Mouse (Mus musculus) heart, embryonic 15.5 days (tissue): ENCODE data around the gene Nmt1. TPM values are rescaled to one million over a fixed set of nuclear protein-coding genes. Genes with fewer than 3 reads are reported as not detected.

Source experiments
- ATAC-seq: fragments of 200-750 bp; cut with Nextera tagmentation; replicated peaks from 2 replicates; pipeline ENCODE4 v1.8.0; 2017; ENCODE audit warnings: low read depth, moderate TSS enrichment; ENCODE audit not compliant: insufficient number of reproducible peaks, insufficient read depth, low FRiP score
- H3K27ac ChIP-seq: fragments of 300-500 bp; sonication (generic); 2 replicates; pipeline ENCODE4 v1.5.1; 2015; ENCODE audit warnings: mild to moderate bottlenecking, inconsistent platforms
- H3K27me3 ChIP-seq: fragments of 300-500 bp; sonication (generic); 2 replicates; pipeline ENCODE4 v1.6.1; 2015; ENCODE audit warnings: inconsistent platforms
- H3K36me3 ChIP-seq: fragments of 300-500 bp; sonication (generic); 2 replicates; pipeline ENCODE4 v1.6.1; 2015; ENCODE audit warnings: mild to moderate bottlenecking, inconsistent platforms
- H3K4me1 ChIP-seq: fragments of 300-500 bp; sonication (generic); replicated peaks from 2 replicates; pipeline ENCODE4 v1.6.1; 2015; ENCODE audit warnings: inconsistent platforms
- H3K4me2 ChIP-seq: fragments of 300-500 bp; sonication (generic); 2 replicates; pipeline ENCODE4 v1.6.1; 2015; ENCODE audit warnings: inconsistent platforms, mild to moderate bottlenecking, moderate library complexity
- H3K4me3 ChIP-seq: fragments of 300-500 bp; sonication (generic); 2 replicates; pipeline ENCODE4 v1.5.1; 2015; ENCODE audit warnings: mild to moderate bottlenecking, inconsistent platforms
- H3K9ac ChIP-seq: fragments of 300-500 bp; sonication (generic); 2 replicates; pipeline ENCODE4 v1.6.1; 2015; ENCODE audit warnings: mild to moderate bottlenecking, inconsistent platforms
- H3K9me3 ChIP-seq: fragments of 300-500 bp; sonication (generic); replicated peaks from 2 replicates; pipeline ENCODE4 v1.6.1; 2016; ENCODE audit warnings: inconsistent platforms
- WGBS: fragments of 180-500 bp; shearing (Covaris S2); methylation state at CpG from one replicate; pipeline ENCODE4 v1.1.7; 2015; ENCODE audit warnings: mixed read lengths; 5-methylcytosine and 5-hydroxymethylcytosine counted together
- polyA plus RNA-seq: library from polyadenylated mRNA; unstranded; fragments of >200 nt; fragmentation: Nextera tagmentation; extraction: Ambion mirVana; gene quantifications from 2 replicates; pipeline ENCODE4 v1.2.1, GENCODE M21; 2015

Gene Nmt1
- polyA plus RNA-seq, 1 experiment from 2014 or later: 47.8 TPM

DNA sequence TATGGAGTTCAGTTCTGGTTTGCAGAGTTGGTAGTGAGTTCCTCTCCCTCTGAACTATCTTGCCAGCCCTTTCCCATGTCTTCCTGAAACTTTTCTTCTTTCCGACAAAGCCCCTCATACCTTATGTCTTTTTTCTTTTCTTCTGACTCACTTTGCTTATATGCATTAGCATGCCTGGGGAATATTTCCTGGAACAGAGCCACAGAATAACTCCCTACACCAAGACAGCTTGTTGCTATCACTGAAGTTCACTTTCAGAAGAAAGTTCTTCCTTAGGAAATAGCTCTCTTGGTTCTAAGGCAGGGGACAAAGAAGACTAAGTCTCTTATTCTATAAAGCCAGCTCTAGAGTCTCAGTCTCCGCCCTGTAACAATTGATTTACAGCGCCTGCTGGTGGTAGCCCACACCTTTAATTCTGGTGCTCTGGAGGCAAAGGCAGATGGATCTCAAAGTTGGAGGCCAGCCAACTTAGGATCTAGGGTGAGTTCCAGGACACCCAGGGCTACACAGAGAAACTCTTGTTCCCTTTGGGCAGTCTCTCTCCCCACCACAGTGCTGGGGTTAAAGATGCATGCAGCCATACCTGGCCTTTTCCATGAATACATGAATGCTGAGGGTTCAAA is 7.2 kb upstream of the Nmt1 start:
- 60% methylated on average over 3 of the region's 3 CpGs for WGBS
- Histone ChIP-seq H3K27me3 (no peaks in the 10 kb centered on the region), H3K4me1 (peaks cover 9% of the 10 kb centered on the region), H3K4me3 (no peak overlapping the region), H3K9me3 (no peaks in the 10 kb centered on the region), H3K27ac (no peak overlapping the region), H3K36me3 (peaks cover 14% of the 10 kb centered on the region), H3K9ac (no peak overlapping the region), H3K4me2 (no peak overlapping the region)
- ATAC-seq: no peak

DNA sequence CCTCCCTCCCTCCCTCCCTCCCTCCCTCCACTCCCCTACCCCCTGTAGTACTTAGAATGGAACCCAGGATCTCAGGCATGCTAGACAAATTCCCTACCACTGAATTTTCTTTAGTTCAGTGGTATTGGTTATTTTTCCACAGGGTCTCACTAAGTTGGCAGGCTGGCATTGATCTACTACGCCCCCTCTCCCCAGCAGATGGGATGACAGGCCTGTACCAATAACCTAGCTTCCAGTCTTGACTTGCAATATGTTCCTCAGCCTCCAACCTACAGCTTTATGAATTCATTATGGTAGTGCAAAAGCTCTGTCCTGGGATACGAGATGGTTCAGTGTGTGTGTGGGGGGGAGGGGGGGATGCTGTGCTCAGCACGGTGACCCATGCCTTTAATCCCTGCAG is 4.0 kb upstream of the Nmt1 start:
- no peak for ATAC-seq

DNA sequence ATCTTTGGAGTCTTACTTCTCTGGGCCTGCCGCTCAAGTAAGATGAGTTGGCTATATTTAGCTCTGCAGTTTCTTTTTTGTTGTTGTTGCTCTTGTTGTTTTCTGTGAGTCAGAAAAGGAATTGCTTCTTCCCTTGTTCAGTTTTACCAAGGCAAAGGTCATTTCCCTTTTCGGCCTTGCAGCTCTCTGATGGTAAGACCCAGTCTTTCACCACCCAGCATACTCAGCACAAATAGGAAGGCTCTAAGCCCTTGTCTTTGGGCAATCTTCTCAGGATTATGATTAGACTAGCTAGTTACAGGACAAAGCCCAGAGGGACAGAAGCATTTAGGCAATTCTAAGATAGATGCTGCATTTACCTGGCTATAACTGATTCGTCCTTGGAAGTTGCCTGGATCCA is 1.1 kb upstream of the Nmt1 start:
- Histone ChIP-seq H3K27ac (peak overlapping the region; percentile 85; the same call in 1 of the 2 replicates), H3K9me3 (no peaks in the 10 kb centered on the region), H3K27me3 (no peaks in the 10 kb centered on the region), H3K4me2 (0 out of 2 replicates have a peak overlapping the region, but pooled peaks have one; percentile 1), H3K4me3 (peak overlapping the region; percentile 89; the same call in 1 of the 2 replicates), H3K9ac (no peak overlapping the region), H3K36me3 (peaks cover 9% of the 10 kb centered on the region), H3K4me1 (peaks cover 26% of the 10 kb centered on the region)
- no peak for ATAC-seq
- 84% methylated on average over 3 of the region's 3 CpGs for WGBS

More for the DNA sequence above, 4.0 kb upstream of the Nmt1 start:
- 86% methylated on average over 3 of the region's 3 CpGs for WGBS
- Histone ChIP-seq H3K4me1 (peaks cover 15% of the 10 kb centered on the region), H3K4me3 (no peak overlapping the region), H3K27ac (no peak overlapping the region), H3K9ac (no peak overlapping the region), H3K4me2 (no peak overlapping the region), H3K27me3 (no peaks in the 10 kb centered on the region), H3K9me3 (no peaks in the 10 kb centered on the region), H3K36me3 (peaks cover 17% of the 10 kb centered on the region)

DNA sequence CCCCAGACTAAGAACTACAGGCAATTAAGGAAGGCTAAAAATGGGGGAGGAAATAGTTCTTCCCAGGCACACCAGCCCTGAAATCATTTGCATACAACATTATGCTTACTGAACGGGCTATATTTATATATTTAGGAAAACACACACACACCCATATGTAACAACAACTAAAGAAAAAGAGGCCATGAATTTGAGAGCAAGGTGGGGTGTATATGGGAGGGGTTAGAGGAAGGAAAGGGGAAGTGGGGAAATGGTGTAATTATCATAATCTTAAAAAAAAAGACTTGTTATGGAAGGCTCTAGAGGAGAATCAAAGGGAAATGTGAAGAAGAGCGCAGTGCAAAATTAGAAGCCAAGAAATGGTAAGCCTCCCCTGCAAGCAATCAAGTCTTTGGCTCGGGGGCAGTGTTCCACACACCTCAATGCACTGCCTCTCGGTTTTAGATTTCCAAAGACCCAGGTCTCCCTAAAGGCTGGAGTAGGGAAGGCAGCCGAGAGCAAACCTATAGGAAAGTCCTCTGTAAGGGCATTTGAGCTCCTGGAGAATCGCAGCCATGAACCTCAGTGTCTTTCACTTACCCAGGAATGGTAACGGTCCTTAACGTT is 317 bp upstream of the Nmt1 start:
- H3K27ac ChIP-seq: peak overlapping the region; percentile 85
- peak overlapping the region; percentile 69 for H3K9ac ChIP-seq
- H3K9me3 ChIP-seq: no peaks in the 10 kb centered on the region
- peaks cover 9% of the 10 kb centered on the region for H3K36me3 ChIP-seq
- WGBS: 12% methylated on average over 8 of the region's 8 CpGs
- no peaks in the 10 kb centered on the region for H3K27me3 ChIP-seq
- peak overlapping the region; percentile 89 for H3K4me3 ChIP-seq
- ATAC-seq: no peak; the same call in 1 of the 2 replicates
- H3K4me2 ChIP-seq: peak overlapping the region; percentile 68
- H3K4me1 ChIP-seq: peaks cover 27% of the 10 kb centered on the region

DNA sequence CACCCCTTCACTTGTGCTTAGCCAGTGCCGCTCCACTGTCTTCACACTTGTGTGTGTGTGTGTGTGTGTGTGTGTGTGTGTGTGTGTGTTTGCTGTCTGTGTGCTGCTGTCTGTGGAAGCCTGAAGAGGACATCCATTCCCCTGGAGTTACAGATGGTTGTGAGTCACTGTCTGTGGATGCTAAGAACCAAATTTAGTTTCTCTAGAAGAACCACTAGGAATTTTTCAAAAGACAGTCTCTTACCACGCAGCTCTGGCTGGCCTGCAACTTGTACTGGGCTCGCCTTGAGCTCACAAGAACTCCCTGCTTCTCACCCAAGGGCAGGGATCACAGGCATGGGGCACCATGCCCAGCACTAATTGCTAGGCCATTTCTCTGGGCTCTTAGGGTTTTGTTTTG is 5.0 kb downstream of the Nmt1 start:
- H3K9ac ChIP-seq: no peak overlapping the region
- no peak overlapping the region for H3K4me3 ChIP-seq
- 78% methylated on average over 3 of the region's 3 CpGs for WGBS
- H3K4me2 ChIP-seq: no peak overlapping the region
- ATAC-seq: no peak
- H3K9me3 ChIP-seq: no peaks in the 10 kb centered on the region
- H3K27me3 ChIP-seq: no peaks in the 10 kb centered on the region
- peaks cover 25% of the 10 kb centered on the region for H3K4me1 ChIP-seq
- no peak overlapping the region for H3K27ac ChIP-seq
- peaks cover 3% of the 10 kb centered on the region for H3K36me3 ChIP-seq

DNA sequence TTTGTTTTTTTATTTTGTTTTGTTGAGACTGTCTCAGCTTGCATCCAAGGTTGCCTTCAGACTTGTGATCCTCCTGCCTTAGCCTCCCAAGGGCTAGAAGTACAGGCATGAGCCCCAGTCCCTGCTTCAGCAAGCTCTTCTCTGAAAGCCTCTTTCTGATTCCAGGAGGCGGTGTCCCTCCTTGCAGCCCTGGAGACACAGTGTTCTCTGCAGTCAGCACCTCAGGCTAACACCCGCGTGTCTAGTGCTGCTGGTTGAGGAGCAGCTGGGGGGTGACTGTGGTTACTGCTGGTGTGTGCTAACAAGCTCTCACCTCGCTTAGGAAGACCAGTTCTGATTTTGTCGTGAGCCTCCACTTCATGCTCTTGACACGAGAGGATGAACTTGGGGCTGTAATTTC is 7.0 kb downstream of the Nmt1 start:
- ATAC-seq: no peak
- Histone ChIP-seq H3K36me3 (peaks cover 3% of the 10 kb centered on the region), H3K4me3 (no peak overlapping the region), H3K4me1 (peaks cover 18% of the 10 kb centered on the region), H3K9me3 (no peaks in the 10 kb centered on the region), H3K27ac (no peak overlapping the region), H3K27me3 (no peaks in the 10 kb centered on the region), H3K9ac (no peak overlapping the region), H3K4me2 (no peak overlapping the region)
- WGBS: 71% methylated on average over 6 of the region's 6 CpGs

DNA sequence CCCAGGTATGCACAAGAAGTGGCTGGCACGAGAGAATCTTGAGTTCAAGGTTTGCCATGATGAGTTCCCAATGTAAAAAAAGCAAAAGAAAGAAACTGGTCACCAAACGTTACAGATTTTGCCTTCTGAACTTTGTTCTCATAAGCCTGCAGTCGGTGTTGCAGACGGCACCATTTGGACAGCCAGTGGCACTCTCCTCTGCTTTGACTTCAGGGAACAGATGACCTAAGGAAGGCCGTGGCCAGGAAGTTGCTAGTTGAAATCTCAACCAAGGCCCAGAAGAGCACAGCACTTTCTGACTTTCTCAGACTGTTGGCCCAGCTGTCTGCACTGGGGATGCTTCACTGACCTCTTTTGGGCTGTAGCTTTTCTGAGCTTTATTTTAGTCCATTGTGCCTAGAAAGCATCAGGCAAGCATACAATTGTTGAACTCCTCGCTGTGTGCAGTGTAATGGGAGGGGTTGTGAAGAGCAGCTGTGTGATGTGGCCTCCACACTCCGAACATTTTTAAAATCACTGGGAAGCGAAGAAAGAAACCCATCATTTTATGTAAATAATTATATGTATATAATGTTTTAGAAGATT is 9.0 kb downstream of the Nmt1 start:
- Histone ChIP-seq H3K4me1 (peaks cover 12% of the 10 kb centered on the region), H3K36me3 (peaks cover 3% of the 10 kb centered on the region), H3K9me3 (no peaks in the 10 kb centered on the region), H3K27me3 (no peaks in the 10 kb centered on the region), H3K4me2 (no peak overlapping the region), H3K4me3 (no peak overlapping the region), H3K27ac (no peak overlapping the region), H3K9ac (no peak overlapping the region)
- 83% methylated on average over 8 of the region's 8 CpGs for WGBS
- ATAC-seq: no peak

DNA sequence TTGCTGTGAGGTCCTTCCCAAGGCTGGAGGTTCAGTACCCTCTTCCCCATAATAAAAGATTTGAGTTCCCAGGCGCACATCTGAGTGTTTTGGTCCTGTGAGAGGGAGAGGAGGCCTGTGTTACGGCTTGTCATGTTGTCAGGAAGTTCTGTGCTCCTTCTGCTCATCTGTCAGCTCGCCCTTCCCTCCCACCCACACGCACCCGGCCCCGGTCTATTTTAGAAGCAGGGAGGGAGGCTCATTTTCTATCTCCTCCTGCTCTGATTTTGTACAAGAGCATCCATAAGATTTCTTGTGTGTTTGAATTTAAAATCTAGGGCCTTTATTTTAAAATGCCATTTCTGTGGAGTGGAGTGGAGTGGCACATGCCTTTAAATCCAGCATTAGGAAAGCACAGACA is 10.0 kb downstream of the Nmt1 start:
- no peak overlapping the region for H3K4me2 ChIP-seq
- H3K4me1 ChIP-seq: peaks cover 10% of the 10 kb centered on the region
- H3K36me3 ChIP-seq: peaks cover 5% of the 10 kb centered on the region
- H3K9ac ChIP-seq: no peak overlapping the region
- 30% methylated on average over 6 of the region's 6 CpGs for WGBS
- no peaks in the 10 kb centered on the region for H3K9me3 ChIP-seq
- H3K27me3 ChIP-seq: no peaks in the 10 kb centered on the region
- no peak overlapping the region for H3K4me3 ChIP-seq
- no peak overlapping the region for H3K27ac ChIP-seq
- no peak for ATAC-seq

DNA sequence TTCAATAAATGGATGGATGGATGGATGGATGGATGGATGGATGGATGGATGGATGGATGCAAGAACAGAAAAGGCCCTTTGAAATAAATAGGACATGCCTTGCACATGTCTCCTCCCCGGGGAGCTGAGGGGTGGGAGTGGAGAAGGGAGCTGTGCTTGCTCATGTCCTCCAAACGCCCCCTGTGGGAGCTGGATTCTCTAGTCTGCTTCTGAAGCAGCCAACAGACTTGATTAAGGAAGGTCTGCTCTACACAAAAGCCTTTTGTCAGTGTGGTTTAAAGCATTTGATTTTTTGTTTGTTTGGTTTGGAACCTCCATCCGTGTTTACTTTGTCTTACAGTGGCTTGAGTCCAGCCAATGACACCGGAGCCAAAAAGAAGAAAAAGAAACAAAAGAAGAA is 14.8 kb downstream of the Nmt1 start:
- no peak overlapping the region for H3K27ac ChIP-seq
- H3K9ac ChIP-seq: no peak overlapping the region
- peaks cover 49% of the 10 kb centered on the region for H3K36me3 ChIP-seq
- no peaks in the 10 kb centered on the region for H3K9me3 ChIP-seq
- ATAC-seq: no peak
- H3K4me2 ChIP-seq: no peak overlapping the region
- H3K27me3 ChIP-seq: no peaks in the 10 kb centered on the region
- WGBS: 64% methylated on average over 4 of the region's 4 CpGs
- H3K4me3 ChIP-seq: no peak overlapping the region
- H3K4me1 ChIP-seq: peaks cover 5% of the 10 kb centered on the region

DNA sequence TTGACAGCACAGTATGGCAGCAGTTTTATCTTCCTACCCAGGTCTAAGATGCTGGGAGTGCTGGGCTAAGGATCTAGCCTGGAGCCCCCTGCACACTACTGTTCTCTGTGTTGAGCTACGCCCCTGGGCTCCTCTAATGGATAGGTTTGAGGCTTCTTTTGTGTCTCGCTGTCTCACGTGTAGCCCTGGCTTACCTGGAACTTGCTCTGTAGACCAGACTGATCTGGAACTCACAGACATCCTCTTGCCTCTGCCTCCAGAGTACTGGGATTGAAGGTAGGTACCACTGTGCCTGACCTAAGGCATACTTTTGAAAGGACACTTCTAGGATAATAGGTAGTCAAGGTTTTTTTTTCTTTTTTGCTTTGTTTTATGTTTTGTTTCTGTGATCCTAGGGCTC is 16.0 kb downstream of the Nmt1 start:
- WGBS: 97% methylated on average over 3 of the region's 3 CpGs
- no peak overlapping the region for H3K4me3 ChIP-seq
- H3K36me3 ChIP-seq: peaks cover 49% of the 10 kb centered on the region
- ATAC-seq: no peak
- no peaks in the 10 kb centered on the region for H3K9me3 ChIP-seq
- no peaks in the 10 kb centered on the region for H3K27me3 ChIP-seq
- no peak overlapping the region for H3K27ac ChIP-seq
- no peaks in the 10 kb centered on the region for H3K4me1 ChIP-seq
- H3K9ac ChIP-seq: no peak overlapping the region
- no peak overlapping the region for H3K4me2 ChIP-seq

DNA sequence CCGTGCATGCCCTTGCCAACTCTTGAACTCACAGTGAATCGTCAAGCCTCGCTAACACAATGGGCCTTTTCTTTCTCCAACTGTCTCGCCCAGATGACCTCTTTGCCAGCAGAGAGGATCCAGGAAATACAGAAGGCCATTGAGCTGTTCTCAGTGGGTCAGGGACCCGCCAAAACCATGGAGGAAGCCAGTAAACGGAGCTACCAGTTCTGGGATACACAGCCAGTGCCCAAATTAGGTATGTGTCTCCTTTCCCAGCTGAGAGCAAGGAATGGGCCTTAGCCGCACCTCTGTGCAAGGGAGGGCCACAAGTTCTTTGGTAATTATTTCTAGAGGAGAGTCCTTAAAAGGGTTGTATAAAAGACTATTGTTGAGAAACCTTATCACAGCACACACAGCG is 18.3 kb downstream of the Nmt1 start:
- H3K4me3 ChIP-seq: no peak overlapping the region
- no peak overlapping the region for H3K4me2 ChIP-seq
- no peak overlapping the region for H3K9ac ChIP-seq
- peaks cover 5% of the 10 kb centered on the region for H3K4me1 ChIP-seq
- H3K27me3 ChIP-seq: no peaks in the 10 kb centered on the region
- peaks cover 55% of the 10 kb centered on the region for H3K36me3 ChIP-seq
- H3K9me3 ChIP-seq: no peaks in the 10 kb centered on the region
- no peak overlapping the region for H3K27ac ChIP-seq
- 75% methylated on average over 8 of the region's 8 CpGs for WGBS
- ATAC-seq: no peak

DNA sequence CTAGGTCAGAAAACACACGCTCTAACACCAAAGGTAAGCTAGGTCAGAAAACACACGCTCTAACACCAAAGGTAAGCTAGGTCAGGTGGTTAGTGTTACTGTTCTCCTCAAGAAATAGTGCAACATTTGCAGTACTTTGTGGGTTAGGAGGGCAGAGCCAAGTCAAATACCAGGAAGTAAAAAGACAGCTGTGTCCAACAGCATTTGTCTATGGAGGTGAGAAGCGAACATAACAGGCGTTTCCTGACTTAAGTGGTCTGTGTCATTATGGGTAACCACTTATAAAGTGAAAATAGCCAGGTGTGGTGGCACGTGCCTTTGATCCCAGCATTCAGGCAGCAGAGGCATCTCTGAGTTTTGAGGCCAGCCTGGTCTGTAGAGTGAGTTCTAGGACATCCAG is 21.6 kb downstream of the Nmt1 start:
- peaks cover 42% of the 10 kb centered on the region for H3K36me3 ChIP-seq
- H3K27ac ChIP-seq: no peak overlapping the region
- peaks cover 25% of the 10 kb centered on the region for H3K4me1 ChIP-seq
- H3K9me3 ChIP-seq: no peaks in the 10 kb centered on the region
- H3K4me2 ChIP-seq: no peak overlapping the region
- H3K27me3 ChIP-seq: no peaks in the 10 kb centered on the region
- WGBS: 89% methylated on average over 5 of the region's 5 CpGs
- ATAC-seq: no peak
- H3K9ac ChIP-seq: no peak overlapping the region
- no peak overlapping the region for H3K4me3 ChIP-seq
